Mouse (Mus musculus) neural tube, embryonic 11.5 days (tissue): ENCODE results near the gene Tmco1. TPM values are rescaled to one million over a fixed set of nuclear protein-coding genes. Genes with fewer than 3 reads are reported as not detected.
A peak's percentile ranks its signal among the peaks of the same experiment; 100 is the strongest.

Source experiments
- ATAC-seq: fragments of 200-750 bp; cut with Nextera tagmentation; 2 replicates; pipeline ENCODE4 v1.8.0; 2017; ENCODE audit warnings: moderate number of reproducible peaks, mild to moderate bottlenecking, moderate TSS enrichment, moderate library complexity; ENCODE audit not compliant: insufficient read depth, low FRiP score, low TSS enrichment
- DNase-seq: peaks from one replicate; pipeline ENCODE4 v3.0.0-alpha.2; 2015; ENCODE audit warnings: low spot score
- H3K27ac ChIP-seq: fragments of 300-500 bp; sonication (generic); 2 replicates; pipeline ENCODE4 v1.5.1; 2014; ENCODE audit warnings: low read depth, mild to moderate bottlenecking, low read length
- H3K27me3 ChIP-seq: fragments of 300-500 bp; sonication (generic); 2 replicates; pipeline ENCODE4 v1.6.1; 2014; ENCODE audit warnings: mild to moderate bottlenecking, low read length, mixed read lengths; ENCODE audit not compliant: control insufficient read depth, insufficient read depth
- H3K36me3 ChIP-seq: fragments of 300-500 bp; sonication (generic); 2 replicates; pipeline ENCODE4 v1.6.1; 2014; ENCODE audit warnings: mild to moderate bottlenecking, low read length, moderate library complexity, mixed read lengths; ENCODE audit not compliant: control insufficient read depth, insufficient read depth
- H3K4me1 ChIP-seq: fragments of 300-500 bp; sonication (generic); 2 replicates; pipeline ENCODE4 v1.6.1; 2014; ENCODE audit warnings: low read length, mixed read lengths; ENCODE audit not compliant: control insufficient read depth, insufficient read depth
- H3K4me2 ChIP-seq: fragments of 300-500 bp; sonication (generic); 2 replicates; pipeline ENCODE4 v1.6.1; 2014; ENCODE audit warnings: low read depth, mild to moderate bottlenecking, moderate library complexity
- H3K4me3 ChIP-seq: fragments of 300-500 bp; sonication (generic); 2 replicates; pipeline ENCODE4 v1.5.1; 2014; ENCODE audit warnings: low read depth, low read length
- H3K9ac ChIP-seq: fragments of 300-500 bp; sonication (generic); 2 replicates; pipeline ENCODE4 v1.6.1; 2014; ENCODE audit warnings: mild to moderate bottlenecking, low read length
- H3K9me3 ChIP-seq: fragments of 300-500 bp; sonication (generic); 2 replicates; pipeline ENCODE4 v1.6.1; 2016; ENCODE audit warnings: low read length; ENCODE audit not compliant: control insufficient read depth
- WGBS: fragments of 180-500 bp; shearing (Covaris S2); extraction: QIAGEN DNeasy Blood & Tissue Kit; methylation state at CpG from one replicate; pipeline ENCODE4 v1.1.7; 2014; 5-methylcytosine and 5-hydroxymethylcytosine counted together
- polyA plus RNA-seq: library from polyadenylated mRNA; unstranded; fragments of >200 nt; fragmentation: Nextera tagmentation; extraction: Ambion mirVana; gene quantifications from 2 replicates; pipeline ENCODE4 v1.2.1, GENCODE M21; 2014

The Tmco1 gene
- polyA plus RNA-seq, 1 experiment from 2014 or later: 81.9 TPM

- H3K9ac ChIP-seq: 0 out of 2 replicates have a peak overlapping the region, but pooled peaks have one; percentile 18
- WGBS: 45% methylated on average over 11 of the region's 11 CpGs
These were observed 19.3 kb upstream of the Tmco1 start for GRCm38 (mm10) chr1:167288665-167289538.

GRCm38 (mm10) chr1:167289567-167290262, 18.5 kb upstream of the Tmco1 start:
- Histone ChIP-seq H3K9me3 (no peaks in the 10 kb centered on the region), H3K27ac (no peak overlapping the region), H3K4me2 (no peak overlapping the region), H3K36me3 (no peaks in the 10 kb centered on the region), H3K4me3 (no peak overlapping the region), H3K9ac (no peak overlapping the region; the same call in 1 of the 2 replicates), H3K27me3 (no peaks in the 10 kb centered on the region), H3K4me1 (peaks cover 9% of the 10 kb centered on the region)
- ATAC-seq (peak; percentile 60; the same call in 1 of the 2 replicates), DNase-seq (peak; percentile 65)
- WGBS: 3% methylated on average over 11 of the region's 11 CpGs

More at GRCm38 (mm10) chr1:167288665-167289538, 19.3 kb upstream of the Tmco1 start:
- no peak for ATAC-seq
- H3K36me3 ChIP-seq: no peaks in the 10 kb centered on the region
- no peak overlapping the region for H3K4me3 ChIP-seq
- H3K27me3 ChIP-seq: no peaks in the 10 kb centered on the region
- H3K4me2 ChIP-seq: no peak overlapping the region
- DNase-seq: no peak
- H3K4me1 ChIP-seq: peaks cover 9% of the 10 kb centered on the region
- H3K27ac ChIP-seq: no peak overlapping the region
- H3K9me3 ChIP-seq: no peaks in the 10 kb centered on the region

GRCm38 (mm10) chr1:167290263-167290592, 17.9 kb upstream of the Tmco1 start:
- no peak for ATAC-seq
- no peaks in the 10 kb centered on the region for H3K36me3 ChIP-seq
- no peak overlapping the region for H3K27ac ChIP-seq
- no peak overlapping the region for H3K9ac ChIP-seq
- WGBS: 31% methylated on average over 6 of the region's 6 CpGs
- H3K9me3 ChIP-seq: no peaks in the 10 kb centered on the region
- no peaks in the 10 kb centered on the region for H3K27me3 ChIP-seq
- DNase-seq: no peak
- no peak overlapping the region for H3K4me2 ChIP-seq
- H3K4me3 ChIP-seq: no peak overlapping the region
- H3K4me1 ChIP-seq: peaks cover 9% of the 10 kb centered on the region

- Histone ChIP-seq H3K4me2 (no peak overlapping the region), H3K36me3 (no peaks in the 10 kb centered on the region), H3K4me3 (no peak overlapping the region), H3K9me3 (no peaks in the 10 kb centered on the region), H3K27me3 (no peaks in the 10 kb centered on the region), H3K4me1 (peaks cover 5% of the 10 kb centered on the region), H3K27ac (no peak overlapping the region), H3K9ac (no peak overlapping the region)
- WGBS: 82% methylated on average over 8 of the region's 8 CpGs
- ATAC-seq (no peak), DNase-seq (no peak)
These were observed 16.6 kb upstream of the Tmco1 start for GRCm38 (mm10) chr1:167291610-167292009.

GRCm38 (mm10) chr1:167292447-167292846, 15.7 kb upstream of the Tmco1 start:
- WGBS: 43% methylated on average over 11 of the region's 11 CpGs

GRCm38 (mm10) chr1:167295679-167296402, 12.3 kb upstream of the Tmco1 start:
- H3K36me3 ChIP-seq: no peaks in the 10 kb centered on the region
- no peak overlapping the region for H3K4me3 ChIP-seq
- H3K4me2 ChIP-seq: no peak overlapping the region
- ATAC-seq: no peak
- DNase-seq: no peak
- H3K27ac ChIP-seq: no peak overlapping the region
- H3K9me3 ChIP-seq: no peaks in the 10 kb centered on the region
- WGBS: 63% methylated on average over 13 of the region's 13 CpGs
- H3K27me3 ChIP-seq: no peaks in the 10 kb centered on the region
- H3K4me1 ChIP-seq: no peaks in the 10 kb centered on the region
- no peak overlapping the region for H3K9ac ChIP-seq

More at GRCm38 (mm10) chr1:167292447-167292846, 15.7 kb upstream of the Tmco1 start:
- peaks cover 5% of the 10 kb centered on the region for H3K4me1 ChIP-seq
- no peaks in the 10 kb centered on the region for H3K36me3 ChIP-seq
- H3K4me3 ChIP-seq: no peak overlapping the region
- H3K4me2 ChIP-seq: no peak overlapping the region
- H3K9me3 ChIP-seq: no peaks in the 10 kb centered on the region
- H3K27me3 ChIP-seq: no peaks in the 10 kb centered on the region
- DNase-seq (no peak), ATAC-seq (no peak)
- H3K27ac ChIP-seq: no peak overlapping the region
- H3K9ac ChIP-seq: no peak overlapping the region

GRCm38 (mm10) chr1:167300122-167300521, 8.1 kb upstream of the Tmco1 start:
- 82% methylated on average over 2 of the region's 2 CpGs for WGBS
- no peak for ATAC-seq

GRCm38 (mm10) chr1:167305501-167306137, 2.6 kb upstream of the Tmco1 start:
- Histone ChIP-seq H3K9ac (no peak overlapping the region), H3K4me3 (no peak overlapping the region), H3K36me3 (no peaks in the 10 kb centered on the region), H3K9me3 (no peaks in the 10 kb centered on the region), H3K27me3 (no peaks in the 10 kb centered on the region), H3K4me1 (no peaks in the 10 kb centered on the region), H3K4me2 (no peak overlapping the region), H3K27ac (no peak overlapping the region)
- 80% methylated on average over 7 of the region's 7 CpGs for WGBS
- ATAC-seq: no peak
- no peak for DNase-seq

More at GRCm38 (mm10) chr1:167300122-167300521, 8.1 kb upstream of the Tmco1 start:
- no peak for DNase-seq
- Histone ChIP-seq H3K4me1 (no peaks in the 10 kb centered on the region), H3K36me3 (no peaks in the 10 kb centered on the region), H3K4me2 (no peak overlapping the region), H3K27ac (no peak overlapping the region), H3K4me3 (no peak overlapping the region), H3K9me3 (no peaks in the 10 kb centered on the region), H3K9ac (no peak overlapping the region), H3K27me3 (no peaks in the 10 kb centered on the region)
